Mouse (Mus musculus): ENCODE measurements around the gene Cdh23.

DNA sequence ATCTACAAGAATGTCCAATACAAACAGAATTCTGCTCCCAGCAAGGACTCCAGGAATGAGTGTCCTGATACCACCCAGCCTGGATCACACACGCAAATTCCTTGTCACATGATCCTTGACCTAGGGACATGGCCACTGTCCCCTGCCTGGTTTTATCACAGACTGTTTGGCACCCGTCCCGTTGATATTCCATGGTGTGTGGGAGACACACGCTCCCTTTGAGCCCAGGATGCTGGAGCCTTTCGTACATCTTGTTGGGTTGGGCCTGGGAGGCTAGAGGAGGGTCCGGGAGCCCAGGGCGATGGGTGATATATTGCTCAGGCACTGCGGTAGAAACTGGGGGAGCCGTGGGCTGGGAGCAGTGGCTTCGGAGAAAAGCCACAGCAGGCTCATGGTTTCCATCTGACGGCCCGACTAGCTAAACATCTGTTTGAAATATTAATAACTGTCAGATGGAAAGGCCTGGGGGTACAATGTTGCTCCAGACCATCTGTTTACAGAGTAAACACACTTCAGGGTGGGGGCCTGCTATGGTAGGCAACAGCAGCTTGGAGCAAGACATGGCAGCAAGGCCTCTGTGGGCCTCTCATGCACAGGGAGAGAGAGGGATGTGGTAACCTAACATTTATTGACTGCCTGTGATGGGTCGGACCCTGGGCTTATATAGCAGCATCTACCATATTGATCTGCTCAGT is 232.2 kb downstream of the Cdh23 start:
- TF ChIP-seq ZC3H11A (IDR thresholded peaks at IDR 0.05; ENCODE audit: borderline replicate concordance, low read depth, low read length) (no peak), MAFK (IDR thresholded peaks at IDR 0.05; ENCODE audit: insufficient read depth, low read depth, low read length) (no peak), ZNF384 (IDR thresholded peaks at IDR 0.05; ENCODE audit: low read depth, low read length) (no peak), HCFC1 (IDR thresholded peaks at IDR 0.05; ENCODE audit: borderline replicate concordance, insufficient read depth, low read length) (no peak)
